Comparison of ENCODE assay signal across 20 mouse cellular contexts in the genomic region with DNA sequence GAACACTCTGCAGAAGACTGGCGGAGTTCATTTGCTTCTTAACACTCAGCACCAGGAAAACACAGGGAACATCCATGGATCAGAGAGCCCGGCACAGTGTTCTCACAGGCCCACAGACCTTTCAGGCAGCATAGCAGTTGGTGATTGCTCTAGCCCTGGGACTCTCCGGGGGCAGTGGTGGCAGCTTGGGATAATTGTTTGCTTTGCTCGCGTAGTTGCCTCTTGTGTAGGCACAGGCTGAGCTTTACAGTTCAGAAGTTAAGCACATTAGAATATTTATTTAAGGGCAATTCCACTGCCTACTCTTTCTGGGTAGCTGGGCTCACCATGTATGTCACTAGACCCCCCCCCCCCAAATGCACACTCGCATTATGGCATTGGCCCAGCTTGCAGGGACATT. TPM values are rescaled to one million over a fixed set of nuclear protein-coding genes. Genes with fewer than 3 reads are reported as not detected.
"Had no signal": no experiment of that assay in that cellular context is flagged by ENCODE, and none has a peak within 500 bp of the region (broad histone marks: within the 10 kb centered on the region; RNA-seq: fewer than 3 reads in every experiment).

No protein-coding gene starts in this region.

- H3K9ac ChIP-seq: liver, embryonic 13.5 days; liver, embryonic 15.5 days; liver, postnatal 0 days; midbrain, embryonic 13.5 days; midbrain, embryonic 15.5 days; neural tube, embryonic 12.5 days; stomach, embryonic 15.5 days had no signal

- H3K4me1 ChIP-seq: liver, embryonic 13.5 days; liver, embryonic 15.5 days; megakaryocyte, embryonic 14.5 days; midbrain, embryonic 13.5 days; midbrain, embryonic 15.5 days; neural tube, embryonic 12.5 days; stomach, embryonic 15.5 days had no signal

- H3K4me3 ChIP-seq: liver, embryonic 13.5 days; liver, embryonic 15.5 days; megakaryocyte, embryonic 14.5 days; midbrain, embryonic 13.5 days; midbrain, embryonic 15.5 days; neural tube, embryonic 12.5 days; stomach, embryonic 15.5 days had no signal

- ATAC-seq: liver, postnatal 0 days; midbrain, embryonic 13.5 days; midbrain, embryonic 15.5 days had no signal

- H3K27me3 ChIP-seq: liver, embryonic 13.5 days; liver, embryonic 15.5 days; midbrain, embryonic 13.5 days; midbrain, embryonic 15.5 days; neural tube, embryonic 12.5 days; stomach, embryonic 15.5 days had no signal

- DNase-seq: liver, embryonic 13.5 days; liver, postnatal 0 days; lung, adult 2 months; right cerebral cortex, postnatal 14 days; thymus, adult 2 months; thymus, postnatal 25 days; thymus, postnatal 4 days had no signal

- H3K9me3 ChIP-seq: liver, embryonic 13.5 days; liver, embryonic 15.5 days; megakaryocyte, embryonic 14.5 days; midbrain, embryonic 13.5 days; midbrain, embryonic 15.5 days; neural tube, embryonic 12.5 days; stomach, embryonic 15.5 days had no signal

- H3K36me3 ChIP-seq: liver, embryonic 13.5 days; liver, embryonic 15.5 days; midbrain, embryonic 13.5 days; midbrain, embryonic 15.5 days; neural tube, embryonic 12.5 days; stomach, embryonic 15.5 days had no signal

- H3K27ac ChIP-seq: liver, embryonic 13.5 days; liver, embryonic 15.5 days; macrophage; midbrain, embryonic 13.5 days; midbrain, embryonic 15.5 days; neural tube, embryonic 12.5 days; stomach, embryonic 15.5 days; stomach, postnatal 0 days had no signal

- H3K4me2 ChIP-seq: liver, embryonic 11.5 days; liver, embryonic 13.5 days; liver, embryonic 15.5 days; midbrain, embryonic 11.5 days; midbrain, embryonic 13.5 days; midbrain, embryonic 15.5 days; neural tube, embryonic 12.5 days; stomach, embryonic 15.5 days had no signal

RNA-seq across cellular contexts. Expression of a gene that starts 34.4 kb away (rescaled TPM):
- polyA plus RNA-seq: liver, postnatal 0 days; lung, adult 2 months; macrophage; spleen, adult 2 months; testis, adult 2 months; thymus, adult 2 months; urinary bladder, adult 2 months had no signal
